Mouse (Mus musculus) liver, embryonic 12.5 days (tissue): Measurements from ENCODE around the gene Hist1h2ad. TPM values are rescaled to one million over a fixed set of nuclear protein-coding genes. Genes with fewer than 3 reads are reported as not detected.
"Not testable (repeated sequence)": the region's sequence is repeated elsewhere in the genome, so short reads cannot be mapped to it uniquely, and the experiment has no call there.

Experiments used
- ATAC-seq: fragments of 200-750 bp; cut with Nextera tagmentation; 2 replicates; pipeline ENCODE4 v1.8.0; 2017; ENCODE audit warnings: moderate number of reproducible peaks, mild to moderate bottlenecking, moderate library complexity
- H3K27ac ChIP-seq: fragments of 300-500 bp; sonication (generic); 2 replicates; pipeline ENCODE4 v1.5.1; 2016; ENCODE audit warnings: mild to moderate bottlenecking
- H3K27me3 ChIP-seq: fragments of 300-500 bp; sonication (generic); replicated peaks from 2 replicates; pipeline ENCODE4 v1.6.1; 2016; ENCODE audit warnings: mild to moderate bottlenecking, moderate library complexity
- H3K36me3 ChIP-seq: fragments of 300-500 bp; sonication (generic); 2 replicates; pipeline ENCODE4 v1.6.1; 2016; ENCODE audit warnings: mild to moderate bottlenecking, moderate library complexity
- H3K4me1 ChIP-seq: fragments of 300-500 bp; sonication (generic); 2 replicates; pipeline ENCODE4 v1.6.1; 2016
- H3K4me2 ChIP-seq: fragments of 300-500 bp; sonication (generic); 2 replicates; pipeline ENCODE4 v1.6.1; 2016; ENCODE audit warnings: mild to moderate bottlenecking, moderate library complexity
- H3K4me3 ChIP-seq: fragments of 300-500 bp; sonication (generic); 2 replicates; pipeline ENCODE4 v1.5.1; 2016; ENCODE audit warnings: mild to moderate bottlenecking, moderate library complexity
- H3K9ac ChIP-seq: fragments of 300-500 bp; sonication (generic); 2 replicates; pipeline ENCODE4 v1.6.1; 2016; ENCODE audit warnings: mild to moderate bottlenecking, moderate library complexity
- H3K9me3 ChIP-seq: fragments of 300-500 bp; sonication (generic); replicated peaks from 2 replicates; pipeline ENCODE4 v1.6.1; 2016; ENCODE audit warnings: mild to moderate bottlenecking, moderate library complexity
- WGBS: fragments of 180-500 bp; shearing (Covaris S2); methylation state at CpG from one replicate; pipeline ENCODE4 v1.1.7; 2016; ENCODE audit not compliant: insufficient replicate concordance; 5-methylcytosine and 5-hydroxymethylcytosine counted together
- polyA plus RNA-seq: library from polyadenylated mRNA; unstranded; fragments of >200 nt; fragmentation: Nextera tagmentation; extraction: Ambion mirVana; gene quantifications from 2 replicates; pipeline ENCODE4 v1.2.1, GENCODE M21; 2016

Hist1h2ad gene
- polyA plus RNA-seq, 1 experiment from 2014 or later = 1.2 TPM

GRCm38 (mm10) chr13:23534368-23535131 lies 39.6 kb upstream of the Hist1h2ad start:
- ATAC-seq = peak; percentile 33
- Histone ChIP-seq H3K27me3 (no peaks in the 10 kb centered on the region), H3K9me3 (no peaks in the 10 kb centered on the region), H3K27ac (peak overlapping the region; percentile 100), H3K4me1 (peaks cover 45% of the 10 kb centered on the region), H3K4me3 (peak overlapping the region; percentile 65), H3K9ac (peak overlapping the region; percentile 86), H3K36me3 (no peaks in the 10 kb centered on the region), H3K4me2 (peak overlapping the region; percentile 76)
- under 1% methylated on average over 15 of the region's 15 CpGs for WGBS

GRCm38 (mm10) chr13:23535137-23536075 lies 38.8 kb upstream of the Hist1h2ad start, which contains the start of gene Hist1h3g:
Hist1h3g (plus strand) TSS chr13:23535422.
- peak within 1 kb of the TSS; percentile 65 for H3K4me3 ChIP-seq
- H3K4me1 ChIP-seq = peaks cover 44% of the 10 kb centered on the region
- WGBS = under 1% methylated on average over 53 of the region's 62 CpGs
- not testable (repeated sequence) for H3K9me3 ChIP-seq, H3K36me3 ChIP-seq, H3K27me3 ChIP-seq
- peak within 1 kb of the TSS; percentile 86 for H3K9ac ChIP-seq
- peak within 1 kb of the TSS; percentile 100 for H3K27ac ChIP-seq
- H3K4me2 ChIP-seq = peak within 1 kb of the TSS; percentile 76
- ATAC-seq = peak; percentile 86

GRCm38 (mm10) chr13:23536076-23536822 lies 37.9 kb upstream of the Hist1h2ad start:
- no peak for ATAC-seq
- Histone ChIP-seq H3K27ac (peak overlapping the region; percentile 100), H3K9me3 (no peaks in the 10 kb centered on the region), H3K9ac (peak overlapping the region; percentile 86), H3K4me3 (peak overlapping the region; percentile 65), H3K4me1 (peaks cover 49% of the 10 kb centered on the region), H3K36me3 (no peaks in the 10 kb centered on the region), H3K27me3 (no peaks in the 10 kb centered on the region), H3K4me2 (peak overlapping the region; percentile 76)
- 14% methylated on average over 7 of the region's 7 CpGs for WGBS

DNA sequence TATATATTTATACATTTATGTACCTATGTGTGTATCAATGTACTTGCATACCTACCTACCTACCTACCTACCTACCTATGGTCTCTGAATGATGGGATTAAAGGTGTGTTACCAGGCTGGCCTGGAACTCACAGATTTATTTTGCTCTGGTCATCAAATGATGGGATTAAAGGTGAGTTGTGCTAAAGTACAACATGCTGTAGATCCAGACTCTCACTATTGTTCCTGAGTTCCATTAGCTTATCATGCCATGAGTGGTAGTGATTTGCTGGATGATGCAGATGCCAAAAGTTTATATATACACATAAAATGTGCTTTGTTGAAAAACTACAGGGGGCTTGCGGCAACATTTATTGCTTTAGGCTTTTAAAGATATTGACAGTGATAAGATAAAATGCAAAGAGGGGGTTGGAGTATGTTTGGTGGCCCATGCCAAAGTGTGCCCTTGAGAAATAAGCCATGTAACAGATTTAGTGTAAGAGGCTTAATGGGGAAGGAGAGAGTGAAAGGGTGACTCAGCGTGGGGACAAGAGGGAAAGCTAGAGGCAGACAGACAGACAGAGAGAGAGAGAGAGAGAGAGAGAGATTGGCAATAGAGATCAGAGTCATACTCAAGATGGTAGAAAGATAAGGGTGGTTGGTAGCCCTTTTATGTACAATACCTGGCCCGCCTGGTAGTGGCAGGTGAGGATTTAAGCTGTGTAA lies 37.0 kb upstream of the Hist1h2ad start:
- Histone ChIP-seq H3K27me3 (no peaks in the 10 kb centered on the region), H3K9ac (peak overlapping the region; percentile 86), H3K36me3 (no peaks in the 10 kb centered on the region), H3K9me3 (no peaks in the 10 kb centered on the region), H3K4me1 (peaks cover 48% of the 10 kb centered on the region), H3K4me3 (peak overlapping the region; percentile 65), H3K4me2 (peak overlapping the region; percentile 76), H3K27ac (peak overlapping the region; percentile 100)
- no peak for ATAC-seq
- 73% methylated on average over 3 of the region's 3 CpGs for WGBS

- H3K27ac ChIP-seq = peak overlapping the region; percentile 100
- peak overlapping the region; percentile 1; the same call in 1 of the 2 replicates for H3K4me3 ChIP-seq
- peak overlapping the region; percentile 86 for H3K9ac ChIP-seq
Observed at GRCm38 (mm10) chr13:23538249-23538648, 35.9 kb upstream of the Hist1h2ad start.

GRCm38 (mm10) chr13:23539821-23540220 lies 34.4 kb upstream of the Hist1h2ad start:
- H3K27ac ChIP-seq = peak overlapping the region; percentile 100; the same call in 1 of the 2 replicates
- 81% methylated on average over 1 of the region's 1 CpGs for WGBS
- not testable (repeated sequence) for H3K9ac ChIP-seq

More at GRCm38 (mm10) chr13:23538249-23538648, 35.9 kb upstream of the Hist1h2ad start:
- peaks cover 37% of the 10 kb centered on the region for H3K4me1 ChIP-seq
- 73% methylated on average over 5 of the region's 5 CpGs for WGBS
- no peaks in the 10 kb centered on the region for H3K36me3 ChIP-seq
- H3K27me3 ChIP-seq = no peaks in the 10 kb centered on the region
- peak overlapping the region; percentile 76 for H3K4me2 ChIP-seq
- no peak for ATAC-seq
- H3K9me3 ChIP-seq = no peaks in the 10 kb centered on the region

GRCm38 (mm10) chr13:23541497-23541896 lies 32.7 kb upstream of the Hist1h2ad start:
- H3K27ac ChIP-seq = peak overlapping the region; percentile 98
- H3K4me2 ChIP-seq = peak overlapping the region; percentile 76
- no peaks in the 10 kb centered on the region for H3K27me3 ChIP-seq
- H3K4me1 ChIP-seq = peaks cover 35% of the 10 kb centered on the region
- H3K4me3 ChIP-seq = peak overlapping the region; percentile 62
- peak overlapping the region; percentile 84 for H3K9ac ChIP-seq
- 56% methylated on average over 3 of the region's 3 CpGs for WGBS
- H3K9me3 ChIP-seq = no peaks in the 10 kb centered on the region
- no peak for ATAC-seq
- no peaks in the 10 kb centered on the region for H3K36me3 ChIP-seq

More at GRCm38 (mm10) chr13:23539821-23540220, 34.4 kb upstream of the Hist1h2ad start:
- not testable (repeated sequence) for H3K4me2 ChIP-seq, H3K27me3 ChIP-seq, H3K9me3 ChIP-seq, H3K4me3 ChIP-seq, ATAC-seq, H3K36me3 ChIP-seq
- H3K4me1 ChIP-seq = peaks cover 35% of the 10 kb centered on the region

GRCm38 (mm10) chr13:23542225-23542980 lies 31.8 kb upstream of the Hist1h2ad start:
- H3K9ac ChIP-seq = peak overlapping the region; percentile 84
- 0 out of 2 replicates have a peak, but pooled peaks have one; percentile 0 for ATAC-seq
- 9% methylated on average over 3 of the region's 3 CpGs for whole genome bisulfite sequencing

DNA sequence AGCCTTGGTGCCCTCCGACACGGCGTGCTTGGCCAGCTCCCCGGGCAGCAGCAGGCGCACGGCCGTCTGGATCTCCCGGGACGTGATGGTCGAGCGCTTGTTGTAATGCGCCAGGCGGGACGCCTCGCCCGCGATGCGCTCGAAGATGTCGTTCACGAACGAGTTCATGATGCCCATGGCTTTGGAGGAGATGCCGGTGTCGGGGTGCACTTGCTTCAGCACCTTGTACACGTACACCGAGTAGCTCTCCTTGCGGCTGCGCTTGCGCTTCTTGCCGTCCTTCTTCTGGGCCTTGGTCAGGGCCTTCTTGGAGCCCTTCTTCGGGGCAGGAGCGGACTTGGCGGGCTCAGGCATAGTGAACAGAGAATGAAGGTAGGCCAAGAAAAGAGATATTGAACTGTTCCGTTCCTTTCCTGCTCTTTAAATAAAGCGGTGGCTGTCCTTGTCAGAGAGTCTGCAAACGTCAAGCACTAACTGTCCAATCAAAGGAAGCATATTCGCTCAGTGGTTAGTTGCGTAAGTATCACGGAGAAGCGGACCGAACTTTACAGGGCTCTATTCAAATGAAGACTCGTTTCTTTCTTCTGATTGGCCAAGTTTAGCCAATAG lies 31.1 kb upstream of the Hist1h2ad start, which contains the start of gene Hist1h2bh:
Hist1h2bh (minus strand) TSS at position 394 of the 609 bp plus-strand sequence.
- Histone ChIP-seq H3K4me2 (peak within 1 kb of the TSS; percentile 76), H3K27ac (peak within 1 kb of the TSS; percentile 98), H3K9ac (peak within 1 kb of the TSS; percentile 84), H3K4me1 (peaks cover 25% of the 10 kb centered on the region), H3K4me3 (peak within 1 kb of the TSS; percentile 62)
- under 1% methylated on average over 28 of the region's 42 CpGs for WGBS
- not testable (repeated sequence) for H3K36me3 ChIP-seq, H3K27me3 ChIP-seq, H3K9me3 ChIP-seq
- ATAC-seq = peak; percentile 90

More at GRCm38 (mm10) chr13:23542225-23542980, 31.8 kb upstream of the Hist1h2ad start:
- H3K27me3 ChIP-seq, H3K9me3 ChIP-seq, H3K36me3 ChIP-seq: not testable (repeated sequence)
- Histone ChIP-seq H3K4me1 (peaks cover 32% of the 10 kb centered on the region), H3K27ac (peak overlapping the region; percentile 98), H3K4me3 (peak overlapping the region; percentile 62), H3K4me2 (peak overlapping the region; percentile 76)
